Mouse (Mus musculus) left cerebral cortex, postnatal 25 days (tissue): Measurements from ENCODE around the gene Trim50. TPM values are rescaled to one million over a fixed set of nuclear protein-coding genes. Genes with fewer than 3 reads are reported as not detected.
"Not testable (repeated sequence)": the region's sequence is repeated elsewhere in the genome, so short reads cannot be mapped to it uniquely, and the experiment has no call there.

ENCODE experiments used
- DNase-seq, 2 experiments: peaks; one replicate each; pipeline ENCODE4 v3.0.0; 2022; ENCODE audit warnings: low spot score in 2 of 2, mixed read lengths in 1 of 2
- intact Hi-C: fragments of 180-260 bp; cut with DNase I; formaldehyde crosslinking; loops from one replicate; pipeline ENCODE4 v1.15.1; 2025
- total RNA-seq, 2 experiments: library from RNA; stranded (reverse); gene quantifications; 2 replicates each; pipeline ENCODE4 v1.2.3; 2021

Gene Trim50
- total RNA-seq, 2 experiments from 2014 or later: not detected

DNA sequence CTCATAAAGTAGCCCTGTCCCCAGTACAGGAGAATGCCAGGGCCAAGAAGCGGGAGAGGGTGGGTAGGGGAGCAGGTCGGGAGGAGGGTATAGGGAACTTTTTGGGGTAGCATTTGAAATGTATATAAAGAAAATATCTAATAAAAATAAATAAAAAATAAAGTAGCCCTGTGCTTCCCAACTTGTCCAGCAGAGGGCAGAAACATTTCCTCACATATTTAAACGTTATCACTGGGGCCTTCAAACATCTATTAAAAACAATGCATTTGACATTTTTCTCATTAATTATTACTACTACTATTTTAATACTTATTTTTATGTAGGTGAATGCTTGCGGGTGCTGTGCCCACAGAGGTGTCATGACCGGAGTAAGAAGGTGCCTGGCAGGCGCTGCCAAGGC, 14.7 kb downstream of the Trim50 start:
- intact Hi-C loops: loop anchor here (2.0 to 5.0 kb wide), 2 partner anchors 27 to 131 kb away; partner anchors contain the start of gene Pom121
- no peak for DNase-seq

DNA sequence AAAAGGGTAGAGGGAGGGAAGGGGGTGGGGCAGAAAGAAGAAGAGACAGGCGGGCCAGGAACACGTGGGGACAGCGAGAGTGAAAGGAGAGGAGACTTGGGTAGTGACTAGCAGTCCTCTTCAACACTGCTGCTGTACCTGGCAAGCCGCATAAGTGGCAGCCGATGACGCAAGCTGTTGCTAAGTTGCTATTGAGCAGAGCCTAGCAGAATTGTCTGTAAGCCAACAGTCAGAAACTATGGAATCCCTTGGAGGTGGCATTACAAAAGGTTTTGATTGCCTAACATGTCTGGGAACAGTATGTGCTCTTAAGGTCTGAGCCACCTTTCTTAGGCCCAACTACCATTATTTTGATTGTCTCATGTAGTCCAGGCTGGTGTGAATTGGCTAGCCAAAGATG, 15.2 kb downstream of the Trim50 start:
- no peak for DNase-seq
- intact Hi-C loops: loop anchor here (2.0 to 5.0 kb wide), 2 partner anchors 26 to 131 kb away; partner anchors contain the start of gene Pom121

DNA sequence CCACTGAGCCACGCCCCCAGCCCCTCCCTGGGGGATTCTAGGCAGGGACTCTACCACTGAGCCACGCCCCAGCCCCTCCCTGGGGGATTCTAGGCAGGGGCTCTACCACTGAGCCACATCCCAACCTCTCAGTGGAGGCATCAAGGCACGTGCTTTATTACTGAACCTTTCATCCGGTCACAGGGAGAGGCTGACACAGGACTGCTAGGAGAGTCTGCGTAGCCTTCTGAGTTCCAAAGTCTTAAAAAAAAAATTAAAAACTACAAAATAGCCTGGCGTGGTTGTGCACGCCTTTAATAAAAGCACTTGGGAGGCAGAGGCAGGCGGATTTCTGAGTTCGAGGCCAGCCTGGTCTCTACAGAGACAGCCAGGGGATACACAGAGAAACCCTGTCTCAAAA, 16.1 kb downstream of the Trim50 start:
- intact Hi-C loops: loop anchor here (2.0 to 5.0 kb wide), 2 partner anchors 26 to 132 kb away; partner anchors contain the start of gene Pom121
- not testable (repeated sequence) for DNase-seq

DNA sequence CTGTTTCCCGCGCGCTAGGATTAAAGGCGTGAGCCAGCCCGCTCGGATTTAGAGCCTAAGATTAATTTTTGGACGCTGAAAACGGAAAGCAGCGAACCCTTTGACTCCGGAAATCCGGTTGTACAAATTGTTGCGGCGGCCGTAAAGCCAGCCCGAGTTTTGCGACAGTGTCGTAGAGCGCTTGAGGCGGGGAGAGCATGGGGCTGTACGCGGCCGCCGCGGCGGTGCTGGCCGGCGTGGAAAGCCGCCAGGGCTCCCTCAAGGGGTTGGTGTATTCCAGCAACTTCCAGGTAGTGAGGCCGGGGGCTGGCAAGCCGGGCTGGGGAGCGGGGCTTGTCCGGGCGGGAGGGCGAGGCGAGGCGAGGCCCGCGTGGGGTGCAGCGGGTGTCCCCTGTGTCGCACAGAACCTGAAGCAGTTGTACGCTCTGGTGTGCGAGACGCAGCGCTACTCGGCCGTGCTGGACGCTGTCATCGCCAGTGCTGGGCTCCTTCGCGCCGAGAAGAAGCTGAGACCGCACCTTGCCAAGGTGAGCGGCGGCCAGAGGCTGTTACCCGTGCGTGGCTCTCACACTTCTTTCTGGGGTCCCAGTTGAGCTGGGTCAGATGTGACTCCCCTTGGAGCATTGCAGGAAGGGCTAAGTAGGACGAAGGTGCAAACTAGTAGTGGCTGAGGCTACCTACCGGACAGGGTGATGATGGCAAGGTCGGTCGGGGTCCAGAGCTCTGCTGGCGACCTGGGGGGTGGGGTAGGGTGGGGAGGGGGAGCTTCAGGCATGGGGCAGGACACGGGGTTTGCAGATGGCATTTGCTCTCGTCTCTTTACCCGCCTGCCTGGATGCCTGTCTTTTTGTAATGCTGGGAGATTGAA, 16.9 kb downstream of the Trim50 start, which contains the start of gene Nsun5:
TSS of gene Nsun5 (plus strand) at position 167 of the 868 bp plus-strand sequence.
- intact Hi-C loops: loop anchor here (2.0 to 5.0 kb wide), 2 partner anchors 25 to 133 kb away; partner anchors contain the start of gene Pom121
- peak; percentile 89 to 95 for DNase-seq

DNA sequence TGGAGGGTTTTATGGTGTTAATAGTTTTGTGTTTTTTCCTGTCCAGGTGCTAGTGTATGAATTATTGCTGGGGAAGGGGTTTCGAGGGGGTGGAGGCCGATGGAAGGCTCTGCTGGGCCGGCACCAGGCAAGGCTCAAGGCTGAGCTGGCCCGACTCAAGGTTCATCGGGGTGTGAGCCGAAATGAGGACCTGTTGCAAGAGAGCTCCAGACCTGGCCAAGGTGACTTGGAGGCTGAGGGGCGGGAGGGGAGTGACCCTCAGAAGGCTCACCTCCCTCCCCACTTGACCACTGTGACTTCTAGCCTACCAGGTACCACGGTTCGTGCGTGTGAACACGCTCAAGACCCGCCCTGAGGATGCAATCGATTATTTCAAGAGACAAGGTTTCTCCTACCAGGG, 18.1 kb downstream of the Trim50 start:
- DNase-seq: no peak
- intact Hi-C loops: no loop called here

DNA sequence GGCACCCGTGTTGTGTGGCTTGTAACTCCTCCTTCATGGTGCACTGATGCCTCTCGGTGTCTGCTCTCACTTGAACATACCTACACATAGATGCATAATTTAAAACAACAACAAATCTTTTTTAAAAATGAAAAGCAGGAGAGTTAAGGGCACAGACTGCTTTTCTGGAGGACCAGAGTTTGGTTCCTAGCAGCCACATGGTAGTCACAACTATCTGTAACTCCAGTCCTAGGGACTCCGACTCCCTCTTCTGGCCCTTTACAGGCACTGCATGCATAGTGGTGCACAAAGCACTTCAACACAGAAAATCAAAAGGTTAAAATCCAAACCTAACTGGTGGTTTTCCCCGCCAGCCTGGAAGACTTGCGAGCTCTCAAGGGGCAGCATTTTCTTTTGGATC, 20.5 kb downstream of the Trim50 start:
- DNase-seq: no peak
- intact Hi-C loops: no loop called here

DNA sequence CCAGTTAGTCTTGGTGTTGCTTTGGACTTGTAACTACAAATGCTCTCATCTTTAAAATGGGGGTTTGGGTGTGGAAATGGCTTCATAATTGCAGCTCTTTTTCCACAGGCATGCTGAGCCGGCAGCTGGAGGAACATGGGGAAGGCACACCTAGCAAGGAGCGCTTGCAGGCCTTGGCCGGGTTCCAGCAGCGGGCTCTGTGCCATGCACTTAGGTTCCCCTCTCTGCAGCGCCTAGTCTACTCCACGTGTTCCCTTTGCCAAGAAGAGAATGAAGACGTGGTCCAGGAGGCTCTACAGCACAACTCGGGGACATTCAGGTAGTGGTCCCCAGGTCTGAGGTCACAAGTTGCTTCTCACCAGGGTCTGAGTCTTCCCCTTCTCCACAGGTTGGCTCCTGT, 22.1 kb downstream of the Trim50 start:
- DNase-seq: no peak

DNA sequence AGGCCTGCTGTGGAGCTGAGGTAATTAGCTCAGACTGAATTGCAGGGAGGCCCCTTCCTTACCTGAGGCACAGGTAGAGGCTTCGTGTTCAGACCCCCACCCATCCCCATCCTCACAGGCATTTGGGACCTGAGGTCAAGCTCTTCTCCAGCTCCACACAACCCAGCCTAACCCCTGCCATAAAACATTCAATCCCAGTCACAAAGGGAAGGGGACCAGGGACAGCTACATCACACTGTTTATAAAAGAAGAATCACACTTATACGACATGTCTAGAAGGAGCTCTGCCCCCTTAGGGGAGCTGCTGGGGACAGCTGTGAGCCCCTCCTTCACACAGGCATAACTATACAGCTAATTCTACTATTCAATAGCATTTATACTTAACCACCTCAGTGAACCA, 23.2 kb downstream of the Trim50 start:
- intact Hi-C loops: no loop called here
- DNase-seq: no peak

More for the DNA sequence above, 22.1 kb downstream of the Trim50 start:
- intact Hi-C loops: no loop called here

DNA sequence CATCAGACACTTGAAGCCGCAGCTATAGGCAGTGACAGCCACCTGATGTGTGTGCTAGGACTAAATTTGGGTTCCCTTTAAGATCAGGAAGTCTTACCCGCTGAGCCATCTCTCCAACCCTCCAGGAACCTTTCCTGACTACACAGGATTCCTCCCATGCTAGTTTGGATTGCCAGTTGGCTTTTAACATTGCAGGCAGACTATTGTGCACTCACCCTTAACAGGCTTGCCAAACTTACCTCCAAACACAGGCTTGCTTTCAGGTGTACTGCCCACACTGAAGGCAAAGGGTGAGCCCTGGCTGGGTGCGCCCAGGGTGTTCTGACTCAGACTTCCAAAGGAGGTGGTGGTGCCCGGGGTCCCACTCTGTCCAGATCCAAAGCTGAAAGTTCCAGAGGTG, 27.6 kb downstream of the Trim50 start:
- intact Hi-C loops: no loop called here

DNA sequence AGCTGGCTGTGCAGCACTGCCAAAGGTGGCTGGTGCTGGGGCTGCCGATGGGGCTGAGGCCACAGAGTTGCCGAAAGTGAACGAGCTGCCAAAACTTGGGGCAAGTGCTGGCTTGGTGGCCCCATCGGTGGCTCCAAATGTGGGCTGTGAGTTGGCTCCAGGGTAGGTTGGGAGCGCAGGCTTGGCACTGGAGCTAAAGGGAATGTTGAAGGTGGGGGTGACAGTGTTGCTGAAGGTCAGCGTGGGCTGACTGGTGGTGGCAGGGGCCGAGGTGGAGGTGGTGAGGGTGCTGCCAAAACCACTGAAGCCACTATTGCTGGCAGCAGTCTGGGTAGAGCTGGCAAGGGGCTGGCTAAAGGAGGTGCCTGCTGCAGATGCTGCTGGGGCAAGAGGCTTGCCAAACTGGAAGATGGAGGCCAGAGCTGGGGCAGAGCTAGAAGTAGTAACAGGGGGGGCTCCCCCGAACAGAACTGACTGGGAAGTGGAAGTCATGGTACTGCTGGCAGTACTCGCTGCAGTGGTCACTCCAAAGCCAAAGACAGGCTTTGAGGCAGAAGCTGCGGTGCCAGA, 28.3 kb downstream of the Trim50 start:
- intact Hi-C loops: no loop called here

More for the DNA sequence above, 27.6 kb downstream of the Trim50 start:
- DNase-seq: no peak

DNA sequence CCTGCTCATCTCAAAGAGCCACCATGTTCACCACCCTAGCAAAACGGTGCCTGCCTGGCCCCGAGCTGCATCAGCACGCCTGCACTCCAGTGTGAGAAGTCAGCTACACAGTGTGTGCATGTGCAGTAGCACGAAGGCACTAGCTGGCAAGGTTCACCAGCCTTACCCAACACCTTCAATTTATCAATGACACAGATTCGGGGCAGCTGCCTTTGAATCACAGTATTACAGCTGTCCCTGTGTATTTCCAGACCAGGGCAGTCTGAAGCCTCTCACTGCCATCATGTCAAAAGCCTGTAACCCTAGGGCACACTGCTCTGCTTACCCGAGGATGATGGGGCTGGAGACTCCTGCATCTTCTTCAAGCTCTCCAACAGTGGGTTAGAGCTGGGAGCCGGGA, 29.7 kb downstream of the Trim50 start:
- intact Hi-C loops: no loop called here
- DNase-seq: no peak

More for the DNA sequence above, 28.3 kb downstream of the Trim50 start:
- DNase-seq: no peak

DNA sequence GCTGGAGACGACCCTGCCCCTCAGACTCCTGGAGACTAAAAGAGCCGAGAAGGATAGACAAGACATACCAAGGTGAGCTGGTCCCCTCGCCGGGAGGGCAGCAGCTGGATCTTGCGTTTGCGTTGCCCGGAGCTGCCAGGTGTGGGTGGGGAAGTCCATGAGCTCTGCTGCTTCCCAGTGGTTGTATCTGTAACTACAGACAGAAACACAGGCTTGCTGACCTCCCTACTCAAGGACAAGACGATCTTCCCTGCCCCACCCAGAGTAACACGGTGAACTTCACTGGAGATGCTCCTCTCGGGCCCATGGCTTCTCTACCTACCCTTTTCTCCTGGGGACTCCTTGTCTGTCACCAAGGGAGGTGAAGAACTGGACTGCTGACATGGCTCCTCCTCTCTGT, 30.7 kb downstream of the Trim50 start:
- no peak for DNase-seq
- intact Hi-C loops: no loop called here

DNA sequence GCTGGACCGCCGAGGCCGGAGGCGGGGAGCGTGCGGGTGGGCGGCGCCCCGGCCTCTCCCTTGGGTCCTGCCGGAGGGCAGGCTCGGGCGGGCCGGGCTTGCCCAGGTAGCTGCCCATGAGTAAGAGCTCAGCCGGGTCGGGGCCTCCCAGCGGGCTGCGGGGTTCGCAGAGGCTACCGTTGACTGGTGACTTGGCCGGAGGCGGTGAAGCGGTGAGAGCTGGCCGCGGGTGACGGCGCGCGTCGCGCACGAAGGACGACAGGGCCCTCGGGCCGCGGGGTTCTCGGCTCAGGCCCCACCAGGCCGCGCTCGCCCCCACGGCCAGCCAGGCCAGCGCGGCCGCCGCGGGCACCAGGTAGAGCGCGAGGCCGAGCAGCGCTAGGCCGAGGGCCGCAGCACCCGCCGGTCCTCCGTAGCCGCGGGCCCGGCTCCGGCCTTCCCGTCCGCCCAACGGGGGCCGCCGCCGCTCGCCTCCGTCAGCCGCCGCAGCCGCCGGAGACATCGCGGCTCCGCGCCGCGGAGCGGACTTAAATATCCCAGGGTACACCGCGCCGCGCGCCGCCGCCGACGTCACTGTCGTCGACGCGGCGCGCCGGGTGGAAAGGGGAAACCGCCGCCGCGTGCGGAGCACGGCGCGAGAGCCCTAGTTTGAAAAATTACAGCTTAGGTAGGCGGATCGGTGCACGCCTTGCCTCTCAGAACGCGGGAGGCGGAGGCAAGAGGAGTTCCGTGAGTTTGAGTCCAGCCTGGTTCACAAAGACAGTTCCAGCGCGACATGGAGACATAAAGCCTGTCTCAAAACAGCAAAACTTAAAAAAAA, 41.1 kb downstream of the Trim50 start, which contains the start of gene Pom121:
TSS of gene Pom121 (minus strand) at position 543 of the 820 bp plus-strand sequence.
- intact Hi-C loops: loop anchor here (2.0 to 5.0 kb wide), 2 partner anchors 25 to 383 kb away; partner anchors contain the start of genes Mdh2, Nsun5 and Styxl1
- peak; percentile 86 to 87 for DNase-seq

DNA sequence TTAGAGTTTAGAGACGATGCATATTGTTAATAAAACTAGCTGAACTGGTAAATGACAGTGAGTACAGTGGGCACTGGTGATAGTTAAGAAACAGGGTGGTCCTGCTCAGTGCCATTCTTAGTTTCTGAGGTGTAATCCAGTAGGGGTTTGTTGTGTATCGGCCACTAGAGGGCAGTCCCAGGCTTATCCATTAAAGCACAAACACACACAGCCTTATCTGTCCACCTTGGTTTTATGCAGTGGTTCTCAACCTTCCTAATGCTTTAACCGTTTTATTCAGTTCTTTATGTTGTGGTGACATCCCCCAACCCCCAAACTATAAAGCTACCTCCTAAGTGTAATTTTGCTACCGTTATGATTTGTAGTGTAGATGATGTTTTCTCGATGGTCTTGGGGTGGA, 42.7 kb downstream of the Trim50 start:
- intact Hi-C loops: loop anchor here (2.0 to 5.0 kb wide), 3 partner anchors 27 to 366 kb away; partner anchors contain the start of genes Hip1 and Nsun5
- peak; percentile 39 to 51 for DNase-seq

DNA sequence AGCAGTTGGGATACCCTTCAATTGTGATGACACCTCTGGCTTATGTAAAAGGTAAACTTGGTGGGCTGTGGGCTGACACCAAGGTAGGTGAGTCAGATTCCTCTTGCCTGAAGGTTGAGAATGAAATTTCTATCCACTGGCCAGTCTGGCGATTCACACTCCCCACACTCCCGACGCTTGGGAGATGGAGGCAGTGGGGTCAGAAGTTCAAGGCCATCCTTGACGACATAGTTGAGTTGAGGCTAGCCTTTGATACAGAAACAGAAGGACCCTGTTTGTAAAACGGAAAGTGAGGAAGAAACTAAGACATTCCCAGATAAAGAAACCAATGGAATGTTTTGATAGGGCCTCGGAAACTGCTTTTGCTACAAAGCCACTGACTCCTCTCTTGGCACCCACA, 46.3 kb downstream of the Trim50 start:
- intact Hi-C loops: loop anchor here (5.0 kb wide), 2 partner anchors 148 to 363 kb away; partner anchors contain the start of gene Hip1
- DNase-seq: no peak

DNA sequence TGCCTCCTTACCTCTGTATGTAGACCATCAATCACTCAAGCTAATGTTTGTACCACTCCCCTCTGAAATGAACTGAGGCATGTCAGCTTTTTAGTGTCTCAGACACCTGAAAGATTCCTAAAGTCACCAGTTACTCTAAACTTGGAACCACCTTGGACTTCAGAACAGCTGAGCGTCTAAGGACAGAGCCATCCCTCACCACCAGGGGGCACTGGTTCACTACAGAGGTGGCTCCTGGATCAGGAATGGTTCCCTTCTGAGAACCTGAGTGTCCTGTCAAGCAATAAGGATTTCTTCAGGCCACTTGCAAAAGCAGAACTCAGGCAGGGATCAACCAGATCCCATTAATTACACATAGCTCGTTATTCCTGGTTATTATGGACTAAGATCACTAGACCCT, 47.1 kb downstream of the Trim50 start:
- DNase-seq: peak; percentile 76 to 80
- intact Hi-C loops: loop anchor here (1.0 to 2.0 kb wide), 2 partner anchors 95 to 216 kb away; no protein-coding TSS in a partner anchor

DNA sequence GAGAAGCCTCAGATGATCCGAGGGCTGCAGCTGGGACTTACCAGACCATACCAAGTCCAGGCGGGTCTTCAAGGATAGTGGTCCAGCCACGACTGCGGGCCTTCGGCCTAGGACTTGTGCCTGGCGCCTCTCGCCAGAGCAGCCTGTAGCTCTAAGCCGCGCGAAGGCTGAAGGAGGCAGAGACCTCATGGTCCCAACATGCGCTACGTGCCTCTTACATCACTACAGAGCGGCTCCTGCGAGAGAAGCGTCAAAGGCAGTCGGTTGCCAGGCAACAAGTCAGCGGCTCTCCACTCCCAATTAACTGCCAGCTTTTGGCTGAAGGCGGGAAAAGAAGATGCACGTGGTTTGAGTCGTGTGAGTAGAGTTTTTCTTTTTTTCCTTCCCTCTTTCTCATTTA, 51.5 kb downstream of the Trim50 start:
- intact Hi-C loops: no loop called here
- DNase-seq: peak; percentile 75 to 88

DNA sequence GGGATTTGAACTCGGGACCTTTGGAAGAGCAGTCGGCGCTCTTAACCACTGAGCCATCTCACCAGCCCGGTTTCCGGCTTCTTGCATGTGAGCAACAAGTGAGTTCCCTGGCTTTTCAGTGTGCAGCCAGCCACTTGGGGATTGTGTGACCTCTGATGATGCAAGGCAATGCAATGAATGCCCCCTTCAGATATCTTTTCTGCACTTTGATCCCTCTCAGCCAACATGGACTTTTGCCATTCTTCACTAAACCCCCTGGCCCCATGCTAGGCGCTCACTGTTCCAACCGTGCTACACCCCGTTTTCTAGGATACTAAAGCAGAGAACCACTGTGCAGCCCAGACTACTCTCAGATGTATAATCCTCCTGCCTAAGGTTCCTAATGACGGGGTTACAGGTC, 52.3 kb downstream of the Trim50 start:
- no peak for DNase-seq
- intact Hi-C loops: no loop called here

DNA sequence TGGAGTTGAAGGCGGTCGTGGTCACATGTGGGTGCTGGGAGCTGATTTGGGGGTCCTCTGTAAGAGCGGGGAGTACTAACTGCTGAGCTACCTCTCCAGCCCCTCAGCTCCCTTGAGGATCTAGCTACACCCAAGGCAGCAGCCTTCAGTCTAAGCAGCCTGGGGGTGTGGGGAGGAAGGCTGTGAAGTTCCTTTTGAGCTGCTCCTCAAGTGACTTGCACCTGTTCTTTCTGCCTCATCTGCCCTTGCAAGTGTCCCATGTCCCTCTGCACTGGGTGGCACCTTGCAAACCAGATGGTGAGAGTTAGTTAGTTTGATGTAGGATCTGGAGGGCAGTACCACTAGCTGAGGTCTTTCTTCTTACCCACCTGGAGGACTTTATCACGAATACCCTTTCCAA, 55.0 kb downstream of the Trim50 start:
- intact Hi-C loops: no loop called here
- no peak for DNase-seq
